17 mouse cellular contexts compared by ENCODE assay signal in the genomic region with DNA sequence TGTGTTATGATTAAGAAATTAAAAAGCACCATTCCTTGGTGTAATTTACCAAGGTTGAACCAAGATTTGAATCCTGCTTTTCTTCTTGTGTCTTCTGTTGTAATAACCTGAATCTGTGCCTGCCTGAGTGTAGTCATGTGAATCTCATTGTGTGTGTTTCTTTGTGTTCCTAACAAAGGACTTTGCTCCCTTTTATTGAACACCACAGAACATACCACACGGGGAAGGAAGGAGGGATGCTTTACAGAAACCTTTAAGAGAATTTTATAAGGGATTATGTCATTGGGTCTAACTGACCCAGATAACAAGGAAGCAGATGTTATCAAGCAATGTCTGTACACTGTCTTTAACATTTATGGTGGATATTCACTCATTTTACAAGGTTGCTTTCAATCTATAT.
"Had no signal": no experiment of that assay in that cellular context is flagged by ENCODE, and none has a peak within 500 bp of the region (broad histone marks: within the 10 kb centered on the region; RNA-seq: fewer than 3 reads in every experiment).

No protein-coding gene starts in this region.

- H3K4me2 ChIP-seq: liver, embryonic 15.5 days; lung, embryonic 15.5 days; midbrain, embryonic 11.5 days; midbrain, embryonic 13.5 days; midbrain, embryonic 15.5 days; neural tube, embryonic 12.5 days had no signal

- ATAC-seq: liver, postnatal 0 days; lung, postnatal 0 days; midbrain, embryonic 13.5 days; midbrain, embryonic 15.5 days had no signal

- H3K27ac ChIP-seq: liver, embryonic 15.5 days; lung, embryonic 15.5 days; macrophage; midbrain, embryonic 13.5 days; midbrain, embryonic 15.5 days; neural tube, embryonic 12.5 days had no signal

- H3K9ac ChIP-seq: liver, embryonic 15.5 days; liver, postnatal 0 days; lung, embryonic 15.5 days; midbrain, embryonic 13.5 days; midbrain, embryonic 15.5 days; neural tube, embryonic 12.5 days had no signal

- DNase-seq: liver, postnatal 0 days; lung, adult 2 months; lung, postnatal 14 days; lung, postnatal 36 days; right cerebral cortex, postnatal 14 days; thymus, adult 18-20 months; thymus, postnatal 14 days; thymus, postnatal 36 days had no signal

- H3K4me1 ChIP-seq: liver, embryonic 15.5 days; lung, embryonic 15.5 days; megakaryocyte, embryonic 14.5 days; midbrain, embryonic 13.5 days; midbrain, embryonic 15.5 days; neural tube, embryonic 12.5 days had no signal

- H3K4me3 ChIP-seq: liver, embryonic 15.5 days; lung, embryonic 15.5 days; megakaryocyte, embryonic 14.5 days; midbrain, embryonic 13.5 days; midbrain, embryonic 15.5 days; neural tube, embryonic 12.5 days had no signal

- H3K9me3 ChIP-seq: liver, embryonic 15.5 days; lung, embryonic 15.5 days; megakaryocyte, embryonic 14.5 days; midbrain, embryonic 13.5 days; midbrain, embryonic 15.5 days; neural tube, embryonic 12.5 days had no signal

- H3K27me3 ChIP-seq: liver, embryonic 15.5 days; lung, embryonic 15.5 days; megakaryocyte, embryonic 14.5 days; midbrain, embryonic 13.5 days; midbrain, embryonic 15.5 days; neural tube, embryonic 12.5 days had no signal
